8 mouse cellular contexts compared by ENCODE assay signal in genomic region chr10:121587371-121587840, GRCm38 (mm10). TPM values are rescaled to one million over a fixed set of nuclear protein-coding genes. Genes with fewer than 3 reads are reported as not detected.
DNase-seq lines count a peak whose midpoint lies in the region; ATAC-seq and TF ChIP-seq lines count a peak whose summit lies in the region.

No protein-coding gene starts in this region.

- H3K9ac ChIP-seq in embryonic facial prominence, embryonic 15.5 days: no peak overlapping the region
- H3K9ac ChIP-seq in limb, embryonic 11.5 days (ENCODE audit: low read length): peak overlapping the region; percentile 89; the same call in 1 of the 2 replicates

- no peak for DNase-seq in lung, adult 2 months
- no peak for DNase-seq in lung, adult 18-20 months
- no peak for DNase-seq in limb, embryonic 11.5 days (ENCODE audit: low spot score)
- no peak for DNase-seq in ovary, postnatal 14 days (ENCODE audit: low spot score)
- no peak for DNase-seq in right cerebral cortex, postnatal 14 days

- TF ChIP-seq POLR2A in lung, adult 2 months (IDR thresholded peaks at IDR 0.05; ENCODE audit: borderline replicate concordance, extremely low read depth, low read depth, low read length): no peak
- no peak for TF ChIP-seq POLR2A in olfactory bulb, adult 2 months (IDR thresholded peaks at IDR 0.05; ENCODE audit: insufficient read depth, low read depth, low read length)

- no peak for TF ChIP-seq CTCF in lung, adult 2 months (IDR thresholded peaks at IDR 0.05; ENCODE audit: insufficient read depth, low read length)
- TF ChIP-seq CTCF in olfactory bulb, adult 2 months (IDR thresholded peaks at IDR 0.05; ENCODE audit: insufficient read depth, low read depth, low read length): no peak

- peak overlapping the region; percentile 91 for H3K4me3 ChIP-seq in lung, adult 2 months (replicated peaks; ENCODE audit: extremely low read depth, low read depth, low read length)
- H3K4me3 ChIP-seq in embryonic facial prominence, embryonic 15.5 days (replicated peaks): peak overlapping the region; percentile 84
- H3K4me3 ChIP-seq in limb, embryonic 11.5 days (ENCODE audit: low read depth, low read length): peak overlapping the region; percentile 80
- peak overlapping the region; percentile 67 for H3K4me3 ChIP-seq in olfactory bulb, adult 2 months (ENCODE audit: insufficient read depth, low read depth, low read length)

- peaks cover 42% of the 10 kb centered on the region for H3K36me3 ChIP-seq in embryonic facial prominence, embryonic 15.5 days
- H3K36me3 ChIP-seq in limb, embryonic 11.5 days (ENCODE audit: control insufficient read depth, insufficient read depth, low read length): peaks cover 6% of the 10 kb centered on the region; the same call in 1 of the 2 replicates

- H3K27me3 ChIP-seq in embryonic facial prominence, embryonic 15.5 days: no peaks in the 10 kb centered on the region
- H3K27me3 ChIP-seq in limb, embryonic 11.5 days (ENCODE audit: control insufficient read depth, insufficient read depth, low read length): no peaks in the 10 kb centered on the region

- 36% methylated on average over 6 of the region's 6 CpGs for WGBS in lung, adult 2 months
- 53% methylated on average over 6 of the region's 6 CpGs for WGBS in embryonic facial prominence, embryonic 15.5 days
- 69% methylated on average over 6 of the region's 6 CpGs for WGBS in limb, embryonic 11.5 days
- 54% methylated on average over 6 of the region's 6 CpGs for WGBS in olfactory bulb, adult 2 months

- H3K27ac ChIP-seq in embryonic facial prominence, embryonic 15.5 days (replicated peaks): 0 out of 2 replicates have a peak overlapping the region, but pooled peaks have one; percentile 22
- no peak overlapping the region for H3K27ac ChIP-seq in limb, embryonic 11.5 days (replicated peaks; ENCODE audit: low read depth, low read length)
- H3K27ac ChIP-seq in olfactory bulb, adult 2 months (ENCODE audit: insufficient read depth, low read depth, low read length): no peak overlapping the region

- no peak for ATAC-seq in embryonic facial prominence, embryonic 15.5 days (ENCODE audit: insufficient number of reproducible peaks, low FRiP score, low TSS enrichment, low read depth)
- no peak for ATAC-seq in limb, embryonic 11.5 days (ENCODE audit: insufficient number of reproducible peaks, low FRiP score, low TSS enrichment, low read depth)
- no peak for ATAC-seq in frontal cortex, adult (ENCODE audit: low TSS enrichment)

- H3K4me1 ChIP-seq in lung, adult 2 months (ENCODE audit: control insufficient read depth, insufficient read depth, low read length): peaks cover 5% of the 10 kb centered on the region; the same call in 1 of the 2 replicates
- H3K4me1 ChIP-seq in embryonic facial prominence, embryonic 15.5 days: peaks cover 11% of the 10 kb centered on the region
- H3K4me1 ChIP-seq in limb, embryonic 11.5 days (ENCODE audit: control insufficient read depth, insufficient read depth, low read length): no peaks in the 10 kb centered on the region
- H3K4me1 ChIP-seq in olfactory bulb, adult 2 months (ENCODE audit: control insufficient read depth, insufficient read depth, low read length): peaks cover 8% of the 10 kb centered on the region

- peak overlapping the region; percentile 56 for H3K4me2 ChIP-seq in embryonic facial prominence, embryonic 15.5 days (replicated peaks)
- peak overlapping the region; percentile 71; the same call in 1 of the 2 replicates for H3K4me2 ChIP-seq in limb, embryonic 11.5 days (ENCODE audit: low read depth, severe bottlenecking)

- no peaks in the 10 kb centered on the region for H3K9me3 ChIP-seq in embryonic facial prominence, embryonic 15.5 days (replicated peaks)
- H3K9me3 ChIP-seq in limb, embryonic 11.5 days (ENCODE audit: control insufficient read depth, low read length): no peaks in the 10 kb centered on the region

RNA-seq across cellular contexts. Expression of gene Tbk1, which starts 0.8 kb away (rescaled TPM):
- polyA plus RNA-seq in lung, adult 2 months (2012; rRNA removed): 8.9 and 20.4 TPM in 2 replicates
- polyA plus RNA-seq in embryonic facial prominence, embryonic 15.5 days (2015; fragmentation: Nextera tagmentation; extraction: Ambion mirVana): 28.6 and 34.5 TPM in 2 replicates
- 30.7 and 32.6 TPM in 2 replicates for polyA plus RNA-seq in limb, embryonic 11.5 days (2014; fragmentation: Nextera tagmentation; extraction: Ambion mirVana)
- 288 TPM in 1 of 2 replicates, not detected in the other for polyA plus RNA-seq in olfactory bulb, adult 2 months (2012; ENCODE audit: insufficient read depth, insufficient read length, low replicate concordance, missing spikeins)

RNA-seq across cellular contexts. Expression of gene Xpot, which starts 38.7 kb away (rescaled TPM):
- polyA plus RNA-seq in lung, adult 2 months (2012; rRNA removed): 95.5 and 107 TPM in 2 replicates
- 44.4 and 45.7 TPM in 2 replicates for polyA plus RNA-seq in embryonic facial prominence, embryonic 15.5 days (2015; fragmentation: Nextera tagmentation; extraction: Ambion mirVana)
- 61.9 and 67.5 TPM in 2 replicates for polyA plus RNA-seq in limb, embryonic 11.5 days (2014; fragmentation: Nextera tagmentation; extraction: Ambion mirVana)
- not detected in 2 replicates for polyA plus RNA-seq in olfactory bulb, adult 2 months (2012; ENCODE audit: insufficient read depth, insufficient read length, low replicate concordance, missing spikeins)

RNA-seq across cellular contexts. Expression of gene D930020B18Rik, which starts 54.0 kb away (rescaled TPM):
- polyA plus RNA-seq in lung, adult 2 months (2012; rRNA removed): 0.59 and 1.0 TPM in 2 replicates
- 2.5 and 2.6 TPM in 2 replicates for polyA plus RNA-seq in embryonic facial prominence, embryonic 15.5 days (2015; fragmentation: Nextera tagmentation; extraction: Ambion mirVana)
- polyA plus RNA-seq in limb, embryonic 11.5 days (2014; fragmentation: Nextera tagmentation; extraction: Ambion mirVana): 1.2 and 1.8 TPM in 2 replicates
- polyA plus RNA-seq in olfactory bulb, adult 2 months (2012; ENCODE audit: insufficient read depth, insufficient read length, low replicate concordance, missing spikeins): not detected in 2 replicates
